Mouse (Mus musculus): Measurements from ENCODE around the gene Gjb5.

Gjb5 gene

DNA sequence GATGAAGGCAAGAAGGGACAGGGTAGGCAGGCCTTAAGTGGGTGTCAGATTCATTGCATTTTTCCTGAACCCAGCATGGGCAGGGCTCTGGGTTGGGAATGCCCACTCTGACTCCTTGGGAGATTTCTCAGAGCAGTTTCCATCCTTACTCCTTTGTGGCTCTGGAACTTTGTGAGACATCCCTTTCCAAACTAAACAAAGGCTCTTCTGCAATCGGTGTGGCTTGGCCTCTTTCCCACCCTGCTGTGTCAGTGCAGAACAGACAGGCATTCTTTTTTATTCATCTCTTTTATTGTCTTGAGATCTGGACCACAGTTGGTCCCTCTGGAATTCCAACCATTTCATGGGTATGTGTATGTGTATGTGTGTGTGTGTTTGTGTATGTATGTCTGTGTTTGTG, 5.4 kb downstream of the Gjb5 start:
- in situ Hi-C loops (cut with MboI, MseI) = no loop called here

DNA sequence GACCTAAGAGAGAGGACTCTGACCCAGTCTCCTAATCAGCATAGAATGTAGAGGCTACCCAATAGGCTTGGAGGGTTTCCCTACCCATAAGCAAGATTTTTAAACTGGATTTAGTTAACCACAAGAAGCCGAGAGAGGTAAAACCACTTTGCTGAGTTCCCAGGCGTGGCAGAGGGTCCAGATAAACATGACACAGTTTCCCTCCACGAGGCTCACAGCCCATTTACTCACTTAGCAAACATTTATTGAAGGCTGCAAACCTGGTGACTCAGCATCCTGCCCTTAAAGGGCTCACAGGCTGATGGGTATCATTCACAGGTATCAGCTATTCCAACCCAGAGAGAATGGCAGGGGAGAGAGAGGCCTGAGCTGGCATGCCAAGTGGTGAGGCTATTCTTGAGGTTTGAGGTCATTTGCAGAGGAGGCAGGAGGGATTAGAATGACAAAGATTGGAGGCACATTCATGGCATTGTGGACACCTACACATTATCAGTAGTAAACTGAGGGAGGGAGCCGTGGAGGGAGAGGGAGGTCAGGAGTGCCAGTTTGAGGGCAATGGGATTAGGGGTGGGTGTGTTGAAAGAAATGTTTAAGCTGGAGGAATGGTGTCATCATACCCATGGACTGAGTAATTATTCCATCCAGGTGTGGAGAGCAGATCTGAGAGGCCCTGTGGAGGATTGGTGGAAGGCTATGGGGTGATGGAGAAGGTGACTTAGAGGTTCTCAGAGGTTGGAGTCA, 8.3 kb downstream of the Gjb5 start:
- in situ Hi-C loops (cut with MboI, MseI) = no loop called here

DNA sequence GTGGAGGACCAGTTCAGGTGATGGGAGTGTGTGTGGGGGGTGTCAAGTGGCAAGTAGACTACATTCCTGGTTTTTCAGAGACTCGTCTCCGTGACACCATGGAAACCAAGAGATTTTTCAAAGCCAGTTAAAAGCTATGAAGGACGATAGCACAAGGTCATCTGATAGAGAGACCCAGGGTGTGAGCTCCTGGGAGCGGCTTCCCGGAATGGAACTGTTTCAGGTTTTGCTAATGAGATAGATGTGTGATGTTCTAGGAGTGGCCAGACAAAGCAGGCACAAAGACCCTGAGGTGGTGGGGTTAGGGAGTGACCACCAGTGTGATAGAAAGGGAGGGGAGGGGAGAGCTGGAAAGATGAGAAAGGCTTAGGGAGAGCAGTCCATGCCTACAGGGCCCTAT, 13.0 kb downstream of the Gjb5 start:
- in situ Hi-C loops (cut with MboI, MseI) = no loop called here

DNA sequence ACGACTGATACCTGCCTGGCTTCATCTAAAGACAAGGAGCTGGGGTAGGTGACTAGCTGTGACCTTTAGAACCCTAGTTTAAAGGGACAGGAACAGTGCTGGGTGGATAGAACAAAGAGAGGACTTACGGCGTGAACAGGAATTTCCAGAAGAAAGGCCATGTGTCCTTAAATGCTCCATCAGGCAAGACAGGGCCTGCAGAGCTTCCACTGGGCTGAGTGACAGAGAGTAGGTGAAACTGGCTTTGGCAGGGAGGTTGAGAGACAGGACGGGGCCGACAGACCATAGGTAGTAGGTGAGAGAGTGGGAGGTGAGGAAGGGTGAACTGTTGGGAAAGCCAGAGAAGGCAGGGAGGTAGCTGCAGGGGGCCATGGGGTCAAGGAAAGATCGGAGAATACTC, 16.6 kb downstream of the Gjb5 start:
- in situ Hi-C loops (cut with MboI, MseI) = no loop called here

DNA sequence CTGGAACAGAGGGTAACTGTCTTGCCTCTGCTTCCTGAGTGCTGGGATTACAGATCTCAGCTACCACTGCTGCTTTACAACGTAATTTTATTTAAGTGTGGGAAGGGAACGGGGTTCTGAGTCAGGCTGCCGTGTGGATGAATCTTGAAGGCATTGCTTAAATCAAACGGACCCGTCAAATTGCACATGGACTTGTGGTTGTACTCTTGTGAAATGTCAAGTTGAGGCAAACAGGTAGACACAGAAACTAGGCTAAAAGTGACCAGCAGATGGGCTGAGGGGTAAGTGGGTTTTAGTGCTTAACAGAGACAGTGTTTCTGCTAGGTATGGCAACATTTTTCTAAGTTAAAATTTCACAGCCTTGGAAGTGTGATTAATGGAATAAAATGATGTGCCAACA, 20.3 kb downstream of the Gjb5 start:
- in situ Hi-C loops (cut with MboI, MseI) = no loop called here

DNA sequence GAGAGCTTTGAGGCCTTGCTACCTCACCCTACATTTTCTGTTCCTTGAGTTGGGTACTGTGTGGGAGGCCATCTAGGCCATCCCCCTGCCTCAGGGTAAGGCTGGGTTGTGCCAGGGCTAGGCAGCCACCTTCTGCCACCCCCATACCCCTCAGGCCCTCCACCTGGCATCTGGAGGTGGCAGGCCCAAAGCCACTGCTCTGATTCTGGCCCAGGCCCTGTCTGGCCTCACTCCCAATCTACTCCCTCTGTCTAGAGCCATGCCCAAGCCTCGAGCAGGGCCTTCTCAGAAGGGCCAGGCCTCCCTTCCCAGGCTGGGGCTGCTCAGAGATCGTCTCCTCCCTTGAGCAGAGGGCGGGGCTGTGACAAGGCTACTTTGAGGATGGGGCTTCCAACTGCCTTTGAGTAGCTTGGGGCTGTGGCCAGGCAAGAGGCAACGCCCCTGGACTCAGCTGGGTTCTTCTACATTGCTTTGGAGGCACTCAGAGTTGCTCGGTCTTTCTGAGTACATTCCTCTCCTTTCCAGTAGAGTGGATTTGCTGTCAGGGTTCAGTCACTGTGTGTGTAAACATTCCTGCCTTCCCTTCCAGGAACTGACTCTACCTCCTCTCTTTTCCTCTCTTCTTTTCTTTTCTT, 23.0 kb downstream of the Gjb5 start:
- in situ Hi-C loops (cut with MboI, MseI) = no loop called here

DNA sequence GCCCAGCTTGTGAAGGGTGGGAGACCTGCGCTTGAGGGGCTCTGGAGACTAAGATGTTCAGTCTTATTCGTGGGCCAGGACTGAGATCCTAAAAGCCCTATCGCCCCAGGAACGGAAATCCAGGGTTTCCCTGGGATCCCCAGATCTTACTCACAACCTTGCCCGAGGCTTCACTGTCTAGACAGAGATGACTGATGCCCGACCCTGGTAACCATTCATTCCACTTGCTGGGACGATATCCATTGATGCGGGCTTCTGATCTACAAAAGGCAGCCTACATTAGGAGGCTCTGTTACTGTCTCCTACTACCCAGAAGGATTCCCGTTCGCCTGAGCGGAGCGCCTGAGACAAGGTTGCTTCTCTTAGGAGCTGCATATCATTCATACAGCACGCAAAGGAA, 26.8 kb downstream of the Gjb5 start:
- in situ Hi-C loops (cut with MboI, MseI) = no loop called here

DNA sequence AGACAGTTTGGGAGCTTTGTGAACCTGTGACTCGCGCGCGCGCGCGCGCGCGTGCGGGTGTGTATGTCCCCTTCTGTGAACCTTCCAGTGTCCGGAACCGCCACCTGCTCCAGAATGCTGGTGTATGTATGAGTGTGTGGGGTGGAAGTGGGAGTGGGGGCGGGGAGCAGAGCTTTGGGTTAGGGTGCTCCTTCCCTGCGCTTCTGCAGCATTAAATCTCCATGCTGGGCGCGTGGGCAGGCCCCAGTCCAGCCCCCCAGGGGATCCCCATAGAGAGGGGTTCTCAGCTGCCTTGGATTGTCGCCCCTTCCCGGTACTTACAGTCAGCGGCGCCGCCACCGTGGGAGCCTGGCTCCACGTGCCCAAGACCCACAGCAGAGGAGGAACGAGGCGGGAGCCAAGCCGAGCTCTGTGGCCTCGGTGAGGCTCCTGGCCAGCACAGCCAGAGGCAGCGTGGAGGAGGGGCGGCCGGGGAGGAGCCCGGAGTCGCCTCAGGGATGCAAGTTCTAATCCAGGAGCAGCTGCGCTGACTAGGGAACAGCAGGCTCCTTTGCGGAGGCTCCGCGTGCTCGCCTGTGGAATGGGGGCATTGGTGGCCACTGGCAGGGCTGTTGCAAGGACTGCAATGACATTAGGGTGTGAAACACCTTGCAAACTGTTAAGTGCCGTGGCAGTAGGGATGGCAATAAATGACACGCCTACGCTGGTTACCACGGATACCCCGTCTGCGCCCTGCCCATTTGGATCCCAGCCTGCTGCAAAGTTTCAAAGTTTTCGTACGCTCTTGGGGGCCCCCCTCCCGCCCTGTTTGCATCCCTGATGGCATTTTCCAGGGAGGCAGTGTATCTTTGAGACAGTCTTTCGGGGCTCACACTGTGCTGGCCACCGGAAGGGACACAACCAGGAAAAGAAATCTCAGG, 27.5 kb downstream of the Gjb5 start, which contains the start of gene Gjb3:
Gene Gjb3, minus strand, starts transcription at position 664 of the 920 bp plus-strand sequence.
- in situ Hi-C loops (cut with MboI, MseI) = no loop called here

DNA sequence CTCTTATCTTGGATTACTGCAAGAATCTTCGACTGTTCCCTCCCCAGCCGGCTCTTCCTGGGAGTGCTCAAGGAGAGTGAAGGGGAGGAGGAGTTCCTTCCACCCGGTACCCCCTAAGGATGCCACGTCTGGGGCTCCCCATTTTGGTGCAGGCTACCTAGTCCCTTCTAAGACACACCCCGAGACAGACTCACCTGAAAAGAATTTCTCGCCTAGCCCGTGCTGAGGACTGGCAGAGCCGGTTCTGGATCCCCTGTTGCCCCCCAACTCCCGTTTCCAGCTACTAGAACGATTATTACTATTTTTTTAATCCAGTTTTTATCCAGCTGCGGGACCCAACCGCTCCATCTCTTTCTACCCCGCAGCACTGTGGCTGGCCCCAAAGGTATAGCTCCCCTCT, 28.2 kb downstream of the Gjb5 start:
- in situ Hi-C loops (cut with MboI, MseI) = no loop called here

DNA sequence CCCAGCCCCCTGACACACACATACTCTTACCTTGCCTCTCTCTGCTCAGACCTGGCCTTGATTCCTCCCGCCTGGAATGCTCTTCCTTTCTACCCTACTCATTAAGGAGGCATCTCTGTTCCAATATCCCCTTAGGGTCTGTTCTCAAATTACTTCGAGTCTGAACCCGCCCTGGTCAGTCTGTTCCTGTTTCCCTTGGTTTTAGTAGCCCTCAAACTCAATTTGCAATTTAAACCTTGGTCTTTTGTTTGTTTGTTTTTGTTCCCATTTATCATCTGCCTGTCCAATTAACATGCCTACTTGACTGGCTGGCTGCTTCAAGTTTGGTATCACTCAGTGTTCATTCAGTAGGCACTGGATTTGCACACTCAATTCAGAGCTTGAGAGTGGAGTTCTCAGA, 28.9 kb downstream of the Gjb5 start:
- in situ Hi-C loops (cut with MboI, MseI) = no loop called here

DNA sequence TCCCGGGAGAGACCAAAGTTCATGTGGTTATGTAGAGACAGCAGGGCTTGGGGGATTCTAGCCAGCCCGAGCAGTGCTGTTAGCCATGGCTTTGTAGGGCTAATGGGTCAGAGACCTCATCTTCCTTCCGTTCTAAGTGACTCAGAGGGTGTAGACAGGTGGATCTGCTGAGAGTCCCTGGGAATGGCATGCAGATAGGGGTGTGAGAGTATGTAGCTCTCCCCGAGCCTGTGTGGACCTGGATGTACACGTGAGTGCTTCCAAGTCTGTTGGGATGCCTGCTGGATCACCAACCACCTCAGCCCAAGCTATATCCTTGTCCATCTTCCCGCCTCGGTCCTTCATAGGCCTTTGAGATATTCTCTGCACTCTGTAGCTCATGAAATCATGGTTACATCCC, 29.6 kb downstream of the Gjb5 start:
- in situ Hi-C loops (cut with MboI, MseI) = no loop called here

DNA sequence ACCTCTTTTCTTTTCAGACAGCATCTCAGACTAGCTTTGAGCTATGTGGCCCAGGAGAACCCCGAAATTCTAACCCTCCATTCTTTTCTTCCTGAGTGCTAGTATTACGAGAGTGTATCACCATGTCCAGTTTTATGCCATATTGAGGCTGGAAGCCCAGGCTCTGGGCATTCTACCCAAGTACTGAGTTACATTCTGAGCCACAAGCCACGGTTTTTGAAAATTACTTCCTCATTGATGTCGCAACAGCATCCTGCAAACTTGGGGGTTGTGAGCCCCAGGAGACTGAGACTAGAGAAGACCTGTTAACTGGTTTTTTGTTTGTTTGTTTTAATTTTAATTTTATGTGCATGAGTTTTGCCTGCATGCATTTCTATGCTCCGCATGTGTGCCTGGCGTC, 30.2 kb downstream of the Gjb5 start:
- in situ Hi-C loops (cut with MboI, MseI) = no loop called here

DNA sequence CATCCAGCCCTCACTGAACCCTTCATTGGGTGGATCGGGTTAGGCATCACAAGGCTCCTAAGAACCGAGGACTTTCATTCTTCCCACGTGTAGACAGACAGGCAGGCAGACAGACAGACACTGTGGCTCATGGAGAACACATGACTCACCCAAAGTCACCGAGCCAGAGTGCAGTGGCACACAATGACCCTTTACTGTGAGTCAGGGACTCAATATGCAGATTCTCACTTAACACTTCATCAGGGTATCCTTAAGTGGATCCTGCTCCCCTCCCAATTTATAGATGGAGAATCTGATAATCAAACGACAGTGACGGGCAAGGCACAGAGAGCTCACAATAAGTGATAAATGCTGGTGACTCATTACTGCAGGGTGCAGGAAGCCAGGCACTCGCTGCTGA, 30.7 kb downstream of the Gjb5 start:
- in situ Hi-C loops (cut with MboI, MseI) = no loop called here

DNA sequence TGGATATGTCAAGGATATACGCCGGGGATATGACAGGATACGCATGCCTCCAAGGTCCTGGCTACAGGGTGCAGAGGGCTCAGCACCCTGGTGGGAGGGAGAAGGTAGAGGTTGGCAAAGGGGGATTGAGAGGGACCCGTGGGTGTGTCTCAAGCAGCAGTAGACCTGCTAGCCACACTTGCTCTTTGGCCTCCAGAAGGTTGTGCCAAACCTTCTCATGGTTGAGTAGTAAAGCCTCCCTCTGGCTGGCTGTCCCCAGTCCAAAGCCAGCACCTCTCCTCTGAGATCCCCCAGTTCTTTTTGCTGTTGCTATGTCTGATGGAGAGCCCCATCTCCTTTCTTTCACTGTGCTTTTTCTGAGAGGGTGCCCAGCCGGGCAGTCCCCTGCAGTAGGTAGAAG, 32.7 kb downstream of the Gjb5 start:
- in situ Hi-C loops (cut with MboI, MseI) = no loop called here

DNA sequence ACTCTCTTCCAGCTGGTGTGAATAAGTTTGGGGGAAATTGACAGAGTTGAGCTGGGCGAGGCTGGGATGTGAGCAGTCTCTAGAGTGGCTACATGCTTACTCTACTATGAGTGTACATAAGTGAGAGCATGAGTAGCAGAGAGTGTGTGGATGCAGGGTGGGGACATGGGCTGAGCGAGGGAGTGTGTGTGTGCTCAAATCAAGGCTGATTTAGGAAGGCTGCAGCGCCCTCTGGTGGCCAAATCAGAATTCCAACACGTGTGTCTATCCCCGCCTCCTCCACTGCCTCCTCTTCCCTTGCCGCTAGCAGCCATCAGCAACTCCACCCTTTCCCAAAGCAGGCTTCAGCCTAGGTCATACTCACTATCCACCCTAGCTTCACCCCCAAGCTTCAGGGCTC, 33.2 kb downstream of the Gjb5 start:
- in situ Hi-C loops (cut with MboI, MseI) = no loop called here

DNA sequence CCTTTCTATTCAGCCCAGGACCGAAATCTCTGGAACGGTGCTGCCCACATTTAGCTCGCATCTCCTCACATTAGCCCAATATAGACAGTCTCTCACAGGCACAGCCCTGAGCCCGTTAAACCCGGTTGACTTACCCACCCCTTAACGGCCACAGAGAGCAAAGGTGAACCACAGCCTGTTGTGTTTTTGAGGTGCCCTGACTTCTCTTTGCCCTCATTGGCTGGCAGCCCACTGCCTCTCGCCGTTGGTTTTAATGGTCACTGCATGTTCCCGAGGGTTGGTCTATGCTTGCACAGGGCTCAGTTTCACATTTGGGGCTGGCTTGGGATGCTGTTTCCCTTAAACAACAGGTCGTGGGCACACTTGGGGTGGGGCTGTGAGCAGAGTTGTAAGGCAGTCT, 33.7 kb downstream of the Gjb5 start:
- in situ Hi-C loops (cut with MboI, MseI) = no loop called here

DNA sequence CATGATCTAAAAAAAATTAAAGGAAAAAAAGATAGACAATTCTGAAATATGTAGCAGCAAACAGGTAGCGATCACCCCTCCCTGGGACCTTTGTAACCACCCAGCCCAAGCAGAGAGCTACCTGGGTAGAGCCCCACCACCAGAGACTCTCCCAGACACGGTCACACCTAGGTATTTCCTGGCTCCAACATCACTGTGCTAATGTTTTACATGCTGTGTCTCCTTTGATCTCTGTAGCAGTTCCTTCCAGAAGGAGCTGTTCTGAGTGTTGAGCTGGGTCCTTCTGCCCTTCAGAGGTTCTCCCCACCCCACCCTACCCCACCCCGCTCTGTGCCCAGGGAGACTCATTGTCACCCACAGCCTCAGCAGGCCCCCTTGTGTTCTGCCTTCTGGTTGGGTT, 34.3 kb downstream of the Gjb5 start:
- in situ Hi-C loops (cut with MboI, MseI) = no loop called here

DNA sequence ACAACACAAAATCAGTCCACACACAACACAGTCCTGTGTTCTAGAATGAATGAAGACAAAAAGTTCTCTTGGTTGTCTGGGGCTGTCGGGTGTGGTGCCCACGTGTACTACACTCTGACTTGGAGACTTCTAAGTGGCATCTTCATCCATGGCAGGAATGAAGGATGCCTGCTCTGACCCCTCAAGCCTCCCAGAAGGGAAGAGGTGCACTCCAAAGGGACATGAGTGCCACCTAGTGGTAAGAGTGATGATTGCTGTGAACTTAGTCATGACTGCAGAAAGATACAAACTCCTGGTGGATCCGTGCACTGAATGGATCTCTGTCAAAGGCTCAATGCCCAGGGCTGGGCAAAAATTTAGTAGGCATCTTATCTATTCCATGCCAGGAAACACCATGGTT, 38.4 kb downstream of the Gjb5 start:
- in situ Hi-C loops (cut with MboI, MseI) = no loop called here

DNA sequence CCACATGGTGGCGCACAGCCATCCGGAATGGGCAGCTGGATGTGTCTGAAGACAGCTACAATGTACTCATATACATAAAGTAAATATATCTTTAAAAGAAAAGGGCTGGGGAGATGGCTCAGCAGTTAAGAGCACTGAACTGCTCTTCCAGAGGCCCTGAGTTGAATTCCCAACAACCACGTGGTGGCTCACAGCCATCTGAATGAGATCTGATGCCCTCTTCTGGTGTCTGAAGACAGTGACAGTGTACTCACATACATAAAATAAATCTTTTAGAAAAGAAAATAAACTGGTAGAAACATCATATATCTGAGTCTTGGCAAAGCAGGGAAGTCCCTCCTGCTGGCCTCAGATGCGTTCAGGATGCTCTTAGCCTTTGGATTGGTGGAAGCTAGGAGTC, 40.8 kb downstream of the Gjb5 start:
- in situ Hi-C loops (cut with MboI, MseI) = no loop called here

DNA sequence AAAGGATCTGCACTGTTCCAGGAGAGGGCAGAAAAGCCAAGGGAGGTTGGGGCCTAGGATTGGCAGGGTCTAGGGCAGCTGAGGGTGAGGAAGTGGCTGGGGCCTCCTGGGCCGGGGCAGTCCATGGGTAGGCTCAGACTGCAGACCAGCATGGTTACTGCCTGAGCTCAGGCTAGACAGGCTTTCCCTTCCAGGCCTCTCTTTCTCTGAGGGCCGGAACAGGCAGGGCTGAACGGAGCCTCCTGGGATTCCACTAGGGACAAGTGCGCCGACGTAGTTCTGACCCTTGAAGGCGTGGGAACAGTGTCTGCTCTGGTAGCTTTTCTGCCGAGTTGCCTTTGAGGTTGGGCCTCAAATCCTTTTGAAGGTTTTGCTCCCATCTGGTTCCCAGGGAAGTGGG, 42.2 kb downstream of the Gjb5 start:
- in situ Hi-C loops (cut with MboI, MseI) = no loop called here

DNA sequence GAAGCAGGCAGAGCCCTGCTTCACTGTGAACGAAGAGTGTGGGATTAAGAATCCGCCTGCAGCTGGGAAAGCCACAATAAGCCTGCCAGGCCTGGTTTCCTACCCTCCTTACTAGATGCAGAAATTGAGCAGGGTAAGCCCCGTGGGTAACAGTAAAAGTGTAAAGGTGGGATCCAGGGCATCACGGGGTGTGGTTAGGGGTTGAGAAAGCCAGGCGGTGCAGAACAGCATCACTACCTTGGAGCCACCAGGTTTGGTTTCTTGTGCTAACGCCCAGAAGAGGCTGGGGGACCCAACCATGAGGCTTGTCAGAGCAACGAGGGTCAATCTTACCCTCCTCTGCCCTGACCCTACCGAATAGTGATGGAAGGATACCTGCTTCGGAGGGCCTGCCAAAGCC, 43.4 kb downstream of the Gjb5 start:
- in situ Hi-C loops (cut with MboI, MseI) = loop anchor here in 1 of 2 experiments (5.0 kb wide), 1 partner anchor 57 kb away; no protein-coding TSS in a partner anchor

DNA sequence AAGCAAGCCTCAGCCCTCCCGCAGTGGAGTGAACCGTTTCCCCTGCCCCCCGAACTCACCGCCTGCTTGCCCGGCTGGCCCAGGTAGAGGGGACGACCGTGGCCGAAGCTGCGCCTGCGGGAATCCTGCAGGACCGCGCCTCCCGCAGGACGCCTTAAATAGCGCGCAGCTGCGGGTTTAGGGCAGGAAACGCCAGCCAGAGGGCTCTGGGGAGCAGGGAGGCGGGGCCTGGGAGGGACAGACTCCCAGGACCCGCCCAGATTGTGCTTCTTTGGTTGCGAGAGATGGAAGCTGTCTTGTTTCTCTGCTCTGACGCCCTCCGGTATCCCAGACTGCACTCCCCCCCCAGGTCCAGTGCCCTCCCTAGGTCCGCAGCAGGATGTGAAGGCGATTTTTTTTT, 44.1 kb downstream of the Gjb5 start, which contains the start of gene Gja4:
Gene Gja4, minus strand, starts transcription at position 179 of the 400 bp plus-strand sequence.
- in situ Hi-C loops (cut with MboI, MseI) = loop anchor here in 1 of 2 experiments (5.0 kb wide), 1 partner anchor 57 kb away; no protein-coding TSS in a partner anchor
